Mouse (Mus musculus) testis, adult 2 months (tissue): ENCODE data around the gene G0s2.

ENCODE experiments used
- CTCF ChIP-seq: fragments of 200-500 bp; IDR thresholded peaks from 2 replicates; pipeline ENCODE4 v1.5.1; 2012; ENCODE audit warnings: low read depth, mild to moderate bottlenecking, inconsistent platforms, low read length, moderate library complexity; ENCODE audit not compliant: control insufficient read depth, insufficient read depth, insufficient replicate concordance
- POLR2A ChIP-seq: fragments of 200-500 bp; IDR thresholded peaks from 2 replicates; pipeline ENCODE4 v1.6.1; 2012; ENCODE audit warnings: low read depth, mild to moderate bottlenecking, inconsistent platforms, low read length, moderate library complexity; ENCODE audit not compliant: control insufficient read depth

DNA sequence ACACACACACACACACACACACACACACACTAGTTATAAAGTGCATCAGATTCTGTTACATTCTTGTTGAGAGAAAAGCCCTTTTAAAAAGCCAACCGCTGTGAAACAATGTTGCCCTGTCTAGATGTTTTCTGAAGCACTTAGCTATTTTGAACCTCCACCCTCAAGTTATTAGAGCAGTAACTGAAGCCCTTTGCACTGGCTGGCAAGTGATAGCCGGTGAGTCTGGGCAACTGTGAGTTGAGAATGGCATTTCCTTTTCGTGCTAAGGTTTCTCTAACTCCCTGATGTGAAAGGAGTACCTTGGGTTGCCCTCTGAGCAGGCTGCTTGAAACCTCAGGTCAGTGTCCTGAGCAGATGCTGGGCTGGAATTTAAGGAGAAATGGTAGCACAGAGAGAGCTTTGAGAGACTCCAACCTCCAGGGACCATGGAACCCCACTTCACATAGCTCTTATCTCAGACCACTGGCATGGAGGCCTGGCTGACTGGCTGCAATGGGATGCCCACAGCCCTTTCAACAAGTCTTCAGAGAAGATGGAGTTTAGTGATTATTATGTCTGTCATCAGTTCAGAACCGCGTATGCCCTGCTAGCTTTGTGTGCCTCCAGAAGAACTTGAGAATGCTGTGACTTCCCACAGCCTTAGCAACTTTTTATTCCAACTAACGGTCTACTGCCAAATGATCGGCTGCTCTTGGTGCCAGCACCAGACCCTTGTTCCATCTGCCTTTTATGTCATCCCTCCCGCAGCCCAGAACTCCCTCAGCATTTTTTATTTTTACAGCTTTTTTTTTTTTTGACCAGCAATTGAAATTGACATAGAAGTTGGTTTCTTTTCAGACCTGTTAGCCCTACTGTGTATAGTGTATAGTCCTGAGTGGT, 9.8 kb downstream of the G0s2 start:
- TF ChIP-seq CTCF (no peak), POLR2A (no peak)
